Mouse (Mus musculus) adrenal gland, postnatal 25 days (tissue): ENCODE results near the gene Trim29. TPM values are rescaled to one million over a fixed set of nuclear protein-coding genes. Genes with fewer than 3 reads are reported as not detected.
A peak's percentile ranks its signal among the peaks of the same experiment; 100 is the strongest.

ENCODE experiments used
- DNase-seq: peaks from one replicate; pipeline ENCODE4 v3.0.0; 2021; ENCODE audit warnings: mixed read lengths
- total RNA-seq: library from RNA; stranded (reverse); gene quantifications from 2 replicates; pipeline ENCODE4 v1.2.3, GENCODE M21; 2021

Trim29 gene
- total RNA-seq, 1 experiment from 2014 or later: 0.33 TPM

- no peak for DNase-seq
These were observed 3.2 kb downstream of the Trim29 start for GRCm38 (mm10) chr9:43313805-43314204.

DNA sequence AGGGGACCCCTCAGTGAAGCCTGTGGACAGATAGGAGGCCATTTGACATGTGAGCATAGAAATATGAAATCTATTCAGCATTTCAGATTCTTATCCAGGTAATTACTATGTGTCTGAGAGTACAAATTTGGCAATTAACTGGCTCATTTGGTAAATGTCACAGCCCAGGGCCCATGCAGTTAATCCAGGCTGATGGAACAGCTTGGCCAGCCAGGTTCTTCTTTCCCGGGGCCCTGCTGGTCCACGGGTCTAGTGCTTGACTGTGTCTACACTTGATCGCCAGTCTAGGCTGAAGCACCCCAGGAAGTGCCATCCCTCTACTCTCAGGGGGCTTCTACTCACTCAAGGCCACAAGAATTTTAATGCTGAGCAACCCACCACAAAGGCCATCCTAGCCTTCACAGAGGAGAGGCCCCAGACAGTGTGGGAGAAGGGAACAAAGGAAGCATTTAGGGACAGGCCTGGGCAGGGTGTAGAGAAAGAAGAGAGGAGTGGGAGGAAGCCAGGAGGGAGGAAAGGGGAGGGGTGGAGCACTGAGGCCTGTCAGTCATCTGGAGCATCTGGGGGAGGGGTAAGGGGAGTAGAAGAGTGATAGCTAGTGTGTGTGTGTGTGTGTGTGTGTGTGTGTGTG, 4.8 kb downstream of the Trim29 start:
- no peak for DNase-seq

DNA sequence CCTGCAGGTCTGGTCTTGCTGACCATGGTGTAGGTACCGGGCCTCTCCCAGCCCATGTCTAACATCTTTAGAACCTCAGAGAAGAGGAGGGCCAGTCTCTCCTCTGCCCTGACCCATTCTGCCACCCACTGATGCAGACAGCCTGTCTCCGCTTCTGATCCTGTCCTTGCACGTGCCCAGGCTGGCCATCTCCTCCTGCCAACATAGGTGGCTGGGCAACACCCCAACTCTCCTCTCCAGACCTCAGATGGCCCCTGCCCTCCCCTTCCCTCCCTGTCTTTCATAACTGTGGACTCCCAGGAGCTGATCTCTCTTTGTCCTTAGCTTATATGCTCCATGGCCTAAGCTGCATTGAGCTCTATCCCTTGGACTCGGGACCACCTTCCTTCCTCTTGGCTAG, 5.8 kb downstream of the Trim29 start:
- no peak for DNase-seq

GRCm38 (mm10) chr9:43318661-43319060, 8.0 kb downstream of the Trim29 start:
- DNase-seq: no peak

GRCm38 (mm10) chr9:43321951-43322350, 11.3 kb downstream of the Trim29 start:
- no peak for DNase-seq

DNA sequence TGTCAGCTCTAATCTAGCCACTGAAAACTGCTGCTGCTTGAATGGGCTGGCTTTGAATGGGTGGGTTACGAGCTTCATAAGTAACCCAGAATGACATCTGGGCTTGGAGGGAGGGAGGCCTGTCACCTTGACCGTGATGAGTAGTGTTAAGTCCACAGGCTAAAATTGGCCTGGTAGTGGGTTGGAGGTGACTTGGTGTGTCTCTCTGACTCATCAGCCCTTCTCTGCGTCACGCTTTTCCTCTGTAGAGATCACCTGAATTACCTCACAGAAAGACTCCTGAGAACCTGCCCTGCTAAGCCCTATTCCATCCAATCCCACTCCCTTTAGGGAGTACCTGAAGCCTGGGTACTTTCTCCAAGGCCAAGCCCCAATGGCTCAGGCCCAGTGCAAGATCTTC, 12.0 kb downstream of the Trim29 start:
- no peak for DNase-seq

DNA sequence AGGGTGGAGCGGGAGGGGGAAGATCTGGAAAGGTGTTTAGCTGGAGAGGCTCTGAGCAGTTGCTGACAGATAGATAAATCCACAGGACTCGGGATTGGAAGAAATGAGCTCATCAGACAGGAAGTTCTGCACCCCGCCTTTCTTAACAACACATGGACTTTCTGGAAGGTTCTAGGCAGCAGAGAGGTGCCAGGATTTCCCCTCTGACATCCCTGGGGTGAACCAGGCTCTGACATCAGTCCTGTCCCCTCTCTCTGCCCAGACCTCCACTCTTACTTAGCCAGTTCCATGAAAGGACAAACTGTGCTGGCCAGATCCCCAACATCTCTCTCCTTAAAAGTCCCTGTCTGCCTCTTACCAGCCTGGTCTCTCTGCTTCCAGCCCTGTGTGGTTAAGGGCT, 14.8 kb downstream of the Trim29 start:
- DNase-seq: no peak

- no peak for DNase-seq
These were observed 15.5 kb downstream of the Trim29 start for GRCm38 (mm10) chr9:43326015-43326631.

DNA sequence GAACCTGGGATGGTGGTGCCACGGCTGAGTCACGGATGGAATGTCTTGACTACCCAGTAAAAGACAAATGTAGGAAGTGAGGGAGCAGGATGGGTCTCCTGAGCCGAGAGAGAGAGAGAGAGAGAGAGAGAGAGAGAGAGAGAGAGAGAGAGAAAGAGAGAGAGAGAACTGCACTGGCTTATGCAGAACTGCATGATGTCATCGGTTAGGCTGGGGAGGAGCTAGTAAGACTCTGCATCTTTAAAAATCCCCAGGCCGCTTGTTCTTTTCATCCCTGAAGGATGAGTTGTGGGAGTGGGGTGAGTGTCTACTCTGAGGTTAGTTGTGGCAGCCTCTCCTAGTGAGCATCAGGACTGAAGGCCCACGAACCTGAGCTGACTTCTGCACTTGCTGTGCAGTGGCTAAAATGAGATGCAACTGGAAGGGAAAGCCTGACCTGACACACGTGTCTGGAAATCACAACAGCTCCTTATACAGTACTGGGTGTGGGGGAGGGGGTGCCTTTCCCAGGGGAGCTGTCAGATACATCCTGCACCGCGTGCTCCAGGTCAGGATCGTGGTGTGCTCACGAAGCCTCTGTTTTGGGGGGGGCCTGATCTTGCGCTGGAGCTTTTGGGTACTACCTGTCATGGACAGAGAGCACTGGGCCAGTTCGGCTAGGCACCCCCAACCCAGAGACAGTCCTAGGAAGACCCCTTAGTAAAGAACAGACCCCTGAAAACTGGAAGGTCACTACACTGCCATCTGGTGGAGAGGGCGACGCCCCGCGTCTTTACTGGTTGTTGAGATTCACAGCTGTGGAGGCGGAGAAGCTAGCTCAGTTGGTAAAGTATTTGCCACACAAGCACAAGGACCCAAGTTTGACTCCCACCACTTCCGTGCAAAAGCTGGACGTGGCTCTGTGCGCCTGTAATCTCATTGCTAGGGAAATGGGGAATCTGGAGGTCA, 16.8 kb downstream of the Trim29 start:
- DNase-seq: no peak

DNA sequence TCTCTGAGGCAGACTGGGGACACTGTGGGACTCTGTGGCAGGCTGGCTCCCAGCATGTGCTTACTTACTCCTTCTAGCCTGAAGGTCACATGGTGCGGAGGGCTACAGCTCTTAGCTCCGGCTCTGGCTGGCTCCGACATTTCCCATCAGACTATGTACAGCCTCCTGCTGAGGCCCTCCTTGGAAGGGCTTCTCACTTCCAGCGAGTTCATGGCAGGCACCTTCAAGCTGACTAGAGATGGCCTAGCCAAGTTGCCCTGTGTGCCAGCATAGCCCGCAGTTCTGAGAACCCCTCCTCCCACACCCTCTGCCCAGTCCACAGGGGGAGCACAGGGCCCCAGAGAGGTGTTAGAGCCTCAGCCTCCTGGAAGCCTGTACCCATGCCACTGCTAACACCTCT, 19.8 kb downstream of the Trim29 start:
- no peak for DNase-seq

DNA sequence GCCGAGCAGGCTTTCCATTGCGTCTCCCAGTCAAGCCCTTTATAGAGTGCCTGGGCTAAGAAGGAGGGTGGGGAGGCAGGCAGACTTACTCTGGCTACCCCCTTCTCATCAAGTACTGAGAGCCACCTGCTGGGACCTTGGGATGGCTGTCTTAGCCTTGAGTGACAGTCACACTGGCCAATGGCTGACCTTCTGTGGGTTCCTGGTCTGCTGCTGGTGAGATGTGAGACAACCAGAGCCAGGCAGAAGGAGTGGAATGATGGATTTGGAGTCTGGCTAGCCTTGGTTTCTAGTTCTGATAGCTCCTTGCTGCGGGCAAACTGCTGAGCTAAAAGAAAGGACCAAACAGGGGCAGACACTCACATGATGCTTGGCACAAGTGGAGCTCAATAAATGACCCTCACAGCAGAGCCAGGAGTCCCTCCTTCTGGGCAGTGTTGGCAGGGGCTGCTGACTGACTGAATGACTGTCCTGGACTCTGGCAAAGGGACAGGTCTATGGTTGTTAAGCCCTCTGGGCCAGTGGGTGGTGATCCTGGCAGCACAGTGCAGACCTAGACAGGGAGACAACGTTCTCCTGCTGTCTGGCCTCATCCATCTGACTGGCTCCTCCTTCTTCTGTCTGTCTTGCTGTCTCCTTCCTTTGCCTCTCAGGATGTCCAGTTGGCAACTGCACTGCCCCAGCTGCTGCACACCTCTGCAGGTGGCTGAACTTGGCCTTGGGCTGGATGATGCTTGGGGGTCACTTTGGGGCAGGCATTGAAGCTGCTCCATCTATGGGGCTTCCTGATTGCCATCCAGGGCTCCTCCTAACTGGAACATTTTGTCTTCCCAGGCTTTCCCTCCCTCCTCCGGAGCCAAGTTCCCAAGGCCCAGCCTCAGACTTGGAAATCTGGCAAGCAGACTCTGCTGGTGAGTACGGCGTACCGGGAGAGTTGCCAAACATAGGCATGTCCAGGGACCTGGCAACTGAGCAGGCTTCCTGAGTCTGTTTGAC, 21.1 kb downstream of the Trim29 start:
- peak; percentile 72 for DNase-seq

- DNase-seq: no peak
These were observed 23.8 kb downstream of the Trim29 start for GRCm38 (mm10) chr9:43334476-43334875.

- no peak for DNase-seq
These were observed 27.0 kb downstream of the Trim29 start for GRCm38 (mm10) chr9:43337636-43338035.

DNA sequence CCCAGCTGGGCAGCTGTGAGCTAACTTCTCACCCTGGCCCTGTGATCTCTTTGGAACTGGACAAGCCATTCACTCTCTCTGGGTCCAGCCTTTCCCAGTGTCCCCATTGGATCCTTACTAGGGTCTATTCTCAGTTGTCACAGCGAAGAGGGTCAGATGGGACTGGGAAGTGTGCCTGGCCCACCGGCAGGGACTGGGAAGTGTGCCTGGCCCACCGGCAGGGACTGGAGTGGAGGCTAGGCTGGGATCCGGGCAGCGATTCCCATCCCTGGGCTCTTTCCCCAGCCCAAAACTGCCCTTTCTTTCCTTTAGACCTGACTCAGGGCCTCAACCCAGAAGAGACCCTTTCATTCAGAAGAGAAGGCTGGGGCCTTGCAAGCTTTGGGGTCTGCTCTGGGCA, 27.4 kb downstream of the Trim29 start:
- no peak for DNase-seq

- peak; percentile 67 for DNase-seq
These were observed 29.0 kb downstream of the Trim29 start for GRCm38 (mm10) chr9:43339614-43340020.

- DNase-seq: no peak
These were observed 39.4 kb downstream of the Trim29 start for GRCm38 (mm10) chr9:43350089-43350488.

- no peak for DNase-seq
These were observed 40.4 kb downstream of the Trim29 start for GRCm38 (mm10) chr9:43351015-43351414.

DNA sequence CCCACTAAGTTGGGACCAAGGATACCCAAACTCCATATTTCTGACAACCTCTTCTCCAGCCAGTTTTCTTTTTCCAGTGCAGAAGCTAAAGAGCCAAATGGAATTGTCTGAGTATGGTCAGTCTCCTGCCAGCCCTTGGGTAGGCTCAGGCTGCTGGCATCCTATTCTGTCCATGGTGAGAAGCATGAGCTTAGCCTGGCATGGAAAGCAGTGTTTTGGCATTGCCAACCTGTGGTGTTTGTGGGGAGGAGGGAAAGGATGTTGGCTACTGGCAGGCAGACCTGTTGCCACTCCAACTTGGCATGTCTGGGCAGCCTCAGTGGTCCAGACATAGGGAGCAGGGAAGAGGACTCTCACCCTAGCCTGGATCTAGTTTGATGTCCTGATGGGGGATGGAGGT, 46.4 kb downstream of the Trim29 start:
- DNase-seq: no peak

- DNase-seq: no peak
These were observed 48.1 kb downstream of the Trim29 start for GRCm38 (mm10) chr9:43358591-43359323.

DNA sequence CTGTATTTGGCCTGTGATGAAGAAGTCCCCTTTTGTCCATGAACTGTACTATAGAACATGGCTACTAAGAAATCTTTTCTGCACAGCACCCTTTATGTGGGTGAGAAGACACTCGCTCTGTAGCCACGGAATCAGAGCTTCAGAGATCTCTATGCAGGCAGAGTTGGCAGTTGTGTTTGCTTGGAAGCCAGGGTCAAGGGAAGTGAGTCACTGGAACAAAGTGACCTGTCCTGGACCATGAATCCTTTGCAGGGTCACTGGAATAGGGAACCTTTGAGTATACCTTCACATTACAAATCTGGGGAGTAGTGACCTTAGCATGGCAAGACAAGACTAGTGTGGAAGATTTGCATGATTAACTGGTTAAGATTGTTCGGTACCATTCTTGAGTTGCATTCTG, 58.1 kb downstream of the Trim29 start:
- no peak for DNase-seq

DNA sequence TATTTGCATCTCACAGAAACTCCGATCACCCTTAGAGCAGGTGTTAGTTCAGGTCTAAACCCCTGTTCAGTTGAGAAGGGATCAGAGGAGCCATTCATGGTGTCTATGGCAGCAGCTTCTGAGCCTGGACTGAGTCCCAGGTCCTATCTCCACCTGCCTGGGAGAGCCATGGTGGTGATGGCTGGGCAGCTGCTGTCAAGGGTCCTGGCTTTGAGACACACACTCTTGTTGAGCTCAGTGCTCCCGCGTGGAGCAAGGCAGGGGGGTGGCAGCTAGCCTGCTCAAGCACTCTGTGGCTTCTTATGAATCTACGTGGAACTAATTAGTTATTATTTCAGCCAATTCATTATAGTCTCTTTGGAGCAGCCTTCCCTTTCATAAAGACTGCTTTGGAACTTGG, 73.2 kb downstream of the Trim29 start:
- no peak for DNase-seq
